Mouse (Mus musculus) forebrain, embryonic 11.5 days (tissue): ENCODE results near the gene Cotl1. TPM values are rescaled to one million over a fixed set of nuclear protein-coding genes. Genes with fewer than 3 reads are reported as not detected.
A peak's percentile ranks its signal among the peaks of the same experiment; 100 is the strongest.

ENCODE experiments used
- ATAC-seq: fragments of 200-750 bp; cut with Nextera tagmentation; replicated peaks from 2 replicates; pipeline ENCODE4 v1.8.0; 2017; ENCODE audit warnings: moderate TSS enrichment; ENCODE audit not compliant: low FRiP score
- DNase-seq: peaks from one replicate; pipeline ENCODE4 v3.0.0-alpha.2; 2017; ENCODE audit warnings: low spot score
- H3K27ac ChIP-seq: fragments of 300-500 bp; sonication (generic); 2 replicates; pipeline ENCODE4 v1.5.1; 2014; ENCODE audit warnings: low read depth, low read length
- H3K27me3 ChIP-seq: fragments of 300-500 bp; sonication (generic); 2 replicates; pipeline ENCODE4 v1.6.1; 2014; ENCODE audit warnings: mild to moderate bottlenecking, low read length, mixed read lengths; ENCODE audit not compliant: control insufficient read depth, insufficient read depth
- H3K36me3 ChIP-seq: fragments of 300-500 bp; sonication (generic); 2 replicates; pipeline ENCODE4 v1.6.1; 2014; ENCODE audit warnings: mild to moderate bottlenecking, low read length, moderate library complexity, mixed read lengths; ENCODE audit not compliant: control insufficient read depth, insufficient read depth
- H3K4me1 ChIP-seq: fragments of 300-500 bp; sonication (generic); replicated peaks from 2 replicates; pipeline ENCODE4 v1.6.1; 2014; ENCODE audit warnings: low read length, mixed read lengths; ENCODE audit not compliant: control insufficient read depth, insufficient read depth
- H3K4me2 ChIP-seq: fragments of 300-500 bp; sonication (generic); 2 replicates; pipeline ENCODE4 v1.6.1; 2014; ENCODE audit warnings: low read depth, mild to moderate bottlenecking, low read length, moderate library complexity, mixed read lengths; ENCODE audit not compliant: severe bottlenecking
- H3K4me3 ChIP-seq: fragments of 300-500 bp; sonication (generic); 2 replicates; pipeline ENCODE4 v1.5.1; 2014; ENCODE audit warnings: low read depth, low read length
- H3K9ac ChIP-seq: fragments of 300-500 bp; sonication (generic); 2 replicates; pipeline ENCODE4 v1.6.1; 2014; ENCODE audit warnings: low read length
- H3K9me3 ChIP-seq: fragments of 300-500 bp; sonication (generic); 2 replicates; pipeline ENCODE4 v1.6.1; 2016; ENCODE audit warnings: low read length, mixed read lengths; ENCODE audit not compliant: control insufficient read depth
- WGBS: fragments of 180-500 bp; shearing (Covaris S2); extraction: QIAGEN DNeasy Blood & Tissue Kit; methylation state at CpG from one replicate; pipeline ENCODE4 v1.1.7; 2014; 5-methylcytosine and 5-hydroxymethylcytosine counted together
- polyA plus RNA-seq: library from polyadenylated mRNA; unstranded; fragments of >200 nt; fragmentation: Nextera tagmentation; extraction: Ambion mirVana; gene quantifications from 2 replicates; pipeline ENCODE4 v1.2.1, GENCODE M21; 2014

Cotl1 gene
- polyA plus RNA-seq, 1 experiment from 2014 or later, result 167 TPM

DNA sequence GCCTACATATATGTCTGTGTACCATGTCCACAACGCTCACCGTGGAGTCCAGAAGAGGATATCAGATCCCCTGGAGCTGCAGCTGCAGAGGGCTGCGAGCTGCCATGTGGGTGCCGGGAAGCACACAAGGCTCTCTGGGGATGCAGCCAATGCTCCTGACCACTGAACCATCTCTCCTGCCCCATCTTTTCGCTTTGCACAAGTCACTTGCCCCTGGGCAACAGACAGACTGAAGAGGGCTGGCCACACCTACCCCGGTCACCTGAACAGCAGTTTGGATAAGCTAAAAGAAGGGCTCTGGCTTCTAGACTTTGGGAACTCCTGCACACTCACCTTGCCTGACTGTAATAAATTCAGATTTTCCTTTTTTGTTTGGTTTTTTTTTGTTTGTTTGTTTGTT is 18.7 kb downstream of the Cotl1 start:
- no peak overlapping the region for H3K9ac ChIP-seq
- no peaks in the 10 kb centered on the region for H3K27me3 ChIP-seq
- H3K4me2 ChIP-seq, result no peak overlapping the region
- no peaks in the 10 kb centered on the region for H3K9me3 ChIP-seq
- 92% methylated on average over 6 of the region's 6 CpGs for whole genome bisulfite sequencing
- ATAC-seq (no peak), DNase-seq (no peak)
- H3K36me3 ChIP-seq, result no peaks in the 10 kb centered on the region; the same call in 1 of the 2 replicates
- H3K4me1 ChIP-seq, result 0 out of 2 replicates have a peak, but pooled peaks cover 3% of the 10 kb centered on the region
- H3K27ac ChIP-seq, result no peak overlapping the region
- no peak overlapping the region for H3K4me3 ChIP-seq

DNA sequence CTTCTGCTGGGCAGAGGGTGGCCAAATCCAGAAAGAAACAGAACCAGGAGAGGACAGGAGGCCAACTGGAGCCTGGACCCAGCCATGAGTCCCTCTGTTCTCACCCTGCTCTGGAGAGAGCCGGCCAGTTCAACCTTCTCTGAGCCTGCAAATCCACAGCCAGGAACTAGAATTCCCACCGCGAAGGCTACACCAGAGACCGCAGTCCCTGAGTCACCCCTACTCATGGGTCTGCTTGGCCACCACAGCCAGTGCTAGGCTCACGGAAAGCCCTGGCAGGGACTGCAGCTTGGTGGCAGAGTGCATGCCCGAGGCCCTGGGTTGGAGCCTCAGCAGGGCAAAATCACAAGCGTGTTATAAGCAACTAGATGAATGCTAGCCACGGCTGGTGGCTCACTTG is 20.4 kb downstream of the Cotl1 start:
- 0 out of 2 replicates have a peak, but pooled peaks cover 3% of the 10 kb centered on the region for H3K4me1 ChIP-seq
- no peak overlapping the region for H3K9ac ChIP-seq
- H3K27ac ChIP-seq, result no peak overlapping the region
- H3K4me3 ChIP-seq, result no peak overlapping the region
- no peak for ATAC-seq
- H3K9me3 ChIP-seq, result no peaks in the 10 kb centered on the region
- WGBS, result 94% methylated on average over 8 of the region's 8 CpGs
- DNase-seq, result no peak
- H3K27me3 ChIP-seq, result no peaks in the 10 kb centered on the region
- H3K4me2 ChIP-seq, result no peak overlapping the region
- H3K36me3 ChIP-seq, result no peaks in the 10 kb centered on the region; the same call in 1 of the 2 replicates

DNA sequence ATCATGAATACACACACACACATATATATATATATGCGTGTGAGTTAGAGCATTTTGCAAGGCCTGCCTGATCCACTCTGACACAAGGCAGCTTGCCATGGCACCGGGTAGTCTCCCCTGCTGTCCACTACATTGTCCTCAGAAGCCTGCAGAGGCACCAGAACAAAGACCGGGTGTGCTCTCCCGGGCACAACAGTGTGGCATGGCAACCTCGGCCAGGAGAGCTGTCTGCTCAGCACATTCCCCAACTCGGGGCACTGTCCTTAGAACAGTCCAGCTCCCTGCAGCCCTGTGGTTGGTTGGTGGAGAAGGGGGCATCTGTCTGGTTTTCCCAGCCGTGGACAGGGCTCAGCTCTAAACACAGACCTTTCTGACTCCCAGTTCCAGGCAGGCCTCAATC is 21.0 kb downstream of the Cotl1 start:
- H3K27me3 ChIP-seq, result no peaks in the 10 kb centered on the region
- ATAC-seq (no peak), DNase-seq (no peak)
- no peaks in the 10 kb centered on the region for H3K9me3 ChIP-seq
- H3K27ac ChIP-seq, result no peak overlapping the region
- H3K4me2 ChIP-seq, result no peak overlapping the region
- H3K4me3 ChIP-seq, result no peak overlapping the region
- no peaks in the 10 kb centered on the region; the same call in 1 of the 2 replicates for H3K36me3 ChIP-seq
- WGBS, result 72% methylated on average over 7 of the region's 7 CpGs
- no peak overlapping the region for H3K9ac ChIP-seq
- 0 out of 2 replicates have a peak, but pooled peaks cover 3% of the 10 kb centered on the region for H3K4me1 ChIP-seq

DNA sequence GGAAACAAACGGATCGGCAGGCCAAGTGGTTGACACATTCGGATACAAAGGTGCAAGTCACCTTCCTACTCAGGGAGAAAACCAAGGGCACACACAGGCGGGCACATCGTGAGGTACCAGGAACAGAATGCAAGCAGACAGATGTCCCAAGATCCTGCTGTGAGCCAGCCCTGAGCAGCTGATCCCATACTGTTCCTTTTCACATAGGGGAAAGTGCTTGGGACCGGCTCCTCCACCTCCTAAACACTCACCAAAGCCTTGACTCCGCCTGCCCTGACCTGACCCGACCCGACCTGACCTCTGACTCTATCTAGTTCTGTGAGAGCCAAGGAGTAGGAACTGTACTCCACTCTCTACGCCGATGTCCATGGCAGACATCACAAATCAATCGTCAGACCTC is 22.9 kb downstream of the Cotl1 start:
- Histone ChIP-seq H3K4me3 (no peak overlapping the region), H3K27me3 (no peaks in the 10 kb centered on the region), H3K27ac (no peak overlapping the region), H3K4me1 (peaks cover 3% of the 10 kb centered on the region; the same call in 1 of the 2 replicates), H3K9me3 (no peaks in the 10 kb centered on the region), H3K36me3 (no peaks in the 10 kb centered on the region; the same call in 1 of the 2 replicates), H3K4me2 (no peak overlapping the region), H3K9ac (no peak overlapping the region)
- 35% methylated on average over 12 of the region's 12 CpGs for WGBS
- ATAC-seq (no peak), DNase-seq (no peak)

DNA sequence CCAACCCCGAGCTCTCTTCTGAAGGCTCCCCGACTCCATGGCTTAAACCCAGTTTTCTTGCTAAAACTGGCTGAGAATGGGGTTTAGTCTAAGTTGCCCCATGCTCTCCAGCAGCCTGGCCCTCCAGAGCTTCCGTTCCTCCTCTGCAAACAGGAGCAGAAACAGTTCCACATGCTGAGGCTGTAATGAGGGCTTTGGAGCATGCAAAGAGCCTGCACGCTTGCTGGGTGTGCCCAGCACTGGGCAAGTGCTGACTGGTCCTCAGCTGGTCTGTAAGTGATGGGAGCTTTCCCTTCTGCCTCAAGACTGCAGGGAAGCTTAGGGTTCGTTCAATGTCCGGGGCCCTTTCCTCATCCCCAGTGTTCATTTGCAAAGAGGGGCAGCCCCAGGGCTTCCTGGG is 24.1 kb downstream of the Cotl1 start:
- DNase-seq, result no peak
- H3K9me3 ChIP-seq, result no peaks in the 10 kb centered on the region
- H3K4me1 ChIP-seq, result peaks cover 3% of the 10 kb centered on the region; the same call in 1 of the 2 replicates
- H3K36me3 ChIP-seq, result no peaks in the 10 kb centered on the region; the same call in 1 of the 2 replicates
- no peak overlapping the region for H3K27ac ChIP-seq
- 75% methylated on average over 6 of the region's 6 CpGs for WGBS
- H3K27me3 ChIP-seq, result no peaks in the 10 kb centered on the region
- H3K9ac ChIP-seq, result no peak overlapping the region
- no peak overlapping the region for H3K4me3 ChIP-seq
- no peak overlapping the region for H3K4me2 ChIP-seq
- no peak for ATAC-seq

DNA sequence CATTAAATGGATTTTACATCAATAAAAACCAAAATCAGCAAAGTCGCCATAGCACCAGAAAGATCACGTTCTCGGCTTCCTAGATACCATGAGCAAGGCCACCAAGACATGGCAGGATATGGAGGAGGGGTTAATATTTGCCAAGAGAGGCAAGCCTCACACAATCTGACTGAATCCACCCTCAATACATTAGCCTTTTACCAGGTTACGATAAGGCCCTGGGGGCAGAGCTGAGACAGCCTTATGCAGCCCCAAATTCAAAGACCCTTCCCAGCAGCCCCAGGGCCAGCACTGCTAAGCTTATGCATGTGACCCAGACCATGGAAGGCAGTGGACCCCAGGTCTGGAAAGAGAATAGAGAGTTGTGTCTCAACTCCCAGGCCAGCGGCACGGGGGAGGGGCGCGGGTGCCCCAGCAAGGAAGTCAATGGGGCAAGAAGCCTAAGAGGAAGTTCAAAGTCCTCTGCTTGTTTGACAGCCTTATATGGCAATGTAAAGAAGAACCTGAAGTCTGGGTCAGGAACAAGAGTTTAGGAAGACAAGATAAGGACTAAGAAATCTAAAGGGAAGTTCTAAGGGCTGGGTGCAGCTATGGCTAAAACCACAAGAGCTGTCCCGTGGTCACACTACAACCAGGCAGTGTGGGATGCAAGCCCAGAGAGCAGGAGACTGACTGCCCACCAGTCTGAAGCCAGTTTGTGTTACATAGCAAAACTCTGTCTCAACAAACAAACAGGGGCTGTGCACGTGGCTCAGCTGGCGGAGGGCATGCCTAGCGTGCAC is 27.5 kb downstream of the Cotl1 start:
- ATAC-seq, result no peak
- no peak overlapping the region for H3K4me3 ChIP-seq
- no peaks in the 10 kb centered on the region for H3K9me3 ChIP-seq
- H3K27me3 ChIP-seq, result no peaks in the 10 kb centered on the region
- H3K27ac ChIP-seq, result peak overlapping the region; percentile 12; the same call in 1 of the 2 replicates
- H3K36me3 ChIP-seq, result no peaks in the 10 kb centered on the region
- H3K9ac ChIP-seq, result no peak overlapping the region
- no peak overlapping the region for H3K4me2 ChIP-seq
- peaks cover 6% of the 10 kb centered on the region; the same call in 1 of the 2 replicates for H3K4me1 ChIP-seq
- no peak for DNase-seq
- 83% methylated on average over 12 of the region's 12 CpGs for WGBS

DNA sequence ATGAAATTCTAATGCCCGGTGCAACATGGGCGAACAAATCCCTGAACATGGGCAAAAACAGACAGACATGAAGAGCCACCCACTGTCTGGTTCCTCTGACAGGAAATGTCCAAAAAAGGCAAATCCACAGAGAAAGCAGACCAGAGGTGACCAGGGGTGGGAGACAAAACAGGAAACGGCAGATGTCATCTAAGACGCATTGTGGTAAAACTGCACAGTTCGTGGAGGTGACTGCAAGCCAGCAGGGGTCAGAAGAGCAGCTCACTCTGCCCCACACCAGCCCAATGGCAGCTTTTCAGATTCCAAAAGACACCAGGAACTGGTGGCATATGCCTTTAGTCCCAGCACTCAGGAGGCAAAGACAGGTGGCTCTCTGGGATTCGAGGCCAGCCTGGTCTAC is 28.4 kb downstream of the Cotl1 start:
- WGBS, result 75% methylated on average over 6 of the region's 6 CpGs

DNA sequence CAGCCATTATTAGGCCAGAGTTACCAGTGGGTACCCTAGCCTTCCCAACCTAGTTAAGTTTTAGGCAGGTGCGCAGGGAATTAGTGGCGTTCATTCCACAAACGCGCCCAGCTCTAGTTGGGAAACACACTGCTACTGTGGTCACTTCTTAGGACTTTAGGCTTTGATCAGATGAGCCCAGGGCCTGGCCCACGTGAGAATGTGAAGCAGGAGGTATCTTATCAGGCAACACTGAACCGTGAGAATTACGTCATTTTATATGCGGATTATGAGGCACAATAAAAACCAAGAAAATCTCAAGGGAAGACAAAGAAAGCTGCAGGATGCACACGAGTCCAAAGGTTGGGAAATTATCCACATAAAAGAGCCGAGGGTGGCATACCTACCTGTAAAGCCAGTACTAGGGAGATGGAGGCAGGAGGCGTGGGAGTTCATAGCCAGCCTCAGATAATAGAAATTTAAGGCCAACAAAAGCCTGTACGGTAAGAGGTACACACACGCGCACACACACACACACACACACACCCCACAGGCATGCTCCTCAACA is 29.3 kb downstream of the Cotl1 start:
- WGBS, result 84% methylated on average over 14 of the region's 14 CpGs
- no peak overlapping the region for H3K9ac ChIP-seq
- ATAC-seq, result no peak
- H3K27me3 ChIP-seq, result no peaks in the 10 kb centered on the region
- no peaks in the 10 kb centered on the region for H3K36me3 ChIP-seq
- H3K27ac ChIP-seq, result no peak overlapping the region
- DNase-seq, result no peak
- H3K4me2 ChIP-seq, result no peak overlapping the region
- no peak overlapping the region for H3K4me3 ChIP-seq
- peaks cover 3% of the 10 kb centered on the region; the same call in 1 of the 2 replicates for H3K4me1 ChIP-seq
- no peaks in the 10 kb centered on the region for H3K9me3 ChIP-seq

More for the DNA sequence above, 28.4 kb downstream of the Cotl1 start:
- Histone ChIP-seq H3K4me3 (no peak overlapping the region), H3K36me3 (no peaks in the 10 kb centered on the region), H3K4me2 (no peak overlapping the region), H3K9me3 (no peaks in the 10 kb centered on the region), H3K27ac (no peak overlapping the region), H3K27me3 (no peaks in the 10 kb centered on the region), H3K9ac (no peak overlapping the region), H3K4me1 (peaks cover 3% of the 10 kb centered on the region; the same call in 1 of the 2 replicates)
- ATAC-seq (no peak), DNase-seq (no peak)
